Mouse (Mus musculus) gastrocnemius, postnatal 14 days (tissue): ENCODE data around the gene Ccdc103. TPM values are rescaled to one million over a fixed set of nuclear protein-coding genes. Genes with fewer than 3 reads are reported as not detected.

Source experiments
- DNase-seq: peaks from one replicate; pipeline ENCODE4 v3.0.0; 2021; ENCODE audit warnings: mixed read lengths
- intact Hi-C: fragments of 180-260 bp; cut with DNase I; formaldehyde crosslinking; loops from one replicate; pipeline ENCODE4 v1.15.1; 2025; ENCODE audit warnings: low total_unique reads
- total RNA-seq, 2 experiments: library from RNA; stranded (reverse); gene quantifications; 2 replicates each; pipeline ENCODE4 v1.2.3; 2021

Gene Ccdc103
- total RNA-seq, 2 experiments from 2014 or later: not detected

DNA sequence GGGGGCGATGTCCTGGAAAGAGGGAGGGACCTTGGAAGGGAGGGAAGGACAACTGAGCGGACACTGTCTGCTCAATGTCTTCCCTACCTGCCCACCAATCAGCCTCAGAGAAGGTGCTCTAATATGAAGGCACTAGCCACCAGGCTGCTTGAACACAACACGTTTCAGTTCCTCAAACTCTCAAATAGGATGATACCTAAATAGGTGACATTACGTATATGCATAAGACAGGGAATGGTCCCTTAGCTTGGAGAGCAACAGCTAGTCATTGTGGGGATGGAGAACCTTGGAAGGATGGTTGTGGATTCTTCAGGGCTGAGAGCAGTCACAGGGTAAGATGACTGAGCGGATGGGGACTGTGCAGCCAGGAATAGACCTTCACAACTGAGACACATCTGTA is 6.4 kb downstream of the Ccdc103 start:
- intact Hi-C loops: no loop called here
- DNase-seq: no peak

DNA sequence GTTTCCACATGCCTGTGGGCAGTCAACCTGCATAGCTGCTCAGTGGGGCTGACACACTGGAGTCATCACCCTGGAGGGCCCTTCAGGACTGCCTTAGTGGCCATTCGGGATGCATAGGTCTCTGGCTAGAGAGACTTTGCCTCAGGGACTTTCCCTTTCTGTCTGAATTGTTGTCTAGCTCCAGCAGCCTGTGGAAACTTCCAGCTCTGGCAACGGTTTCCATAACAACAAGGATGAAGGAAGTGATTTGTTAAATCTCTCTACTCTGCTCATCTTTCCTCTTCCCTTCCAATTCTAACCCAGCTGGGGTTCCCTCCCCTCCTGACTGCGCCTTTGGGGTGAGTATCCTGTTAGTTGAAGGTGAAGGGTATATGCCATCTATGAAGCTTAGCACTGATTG is 7.1 kb downstream of the Ccdc103 start:
- intact Hi-C loops: no loop called here
- no peak for DNase-seq

- no peak for DNase-seq
- intact Hi-C loops: no loop called here
Observed at GRCm38 (mm10) chr11:102890096-102890495, 9.1 kb downstream of the Ccdc103 start.

- intact Hi-C loops: no loop called here
Observed at GRCm38 (mm10) chr11:102893015-102893651, 12.1 kb downstream of the Ccdc103 start.

DNA sequence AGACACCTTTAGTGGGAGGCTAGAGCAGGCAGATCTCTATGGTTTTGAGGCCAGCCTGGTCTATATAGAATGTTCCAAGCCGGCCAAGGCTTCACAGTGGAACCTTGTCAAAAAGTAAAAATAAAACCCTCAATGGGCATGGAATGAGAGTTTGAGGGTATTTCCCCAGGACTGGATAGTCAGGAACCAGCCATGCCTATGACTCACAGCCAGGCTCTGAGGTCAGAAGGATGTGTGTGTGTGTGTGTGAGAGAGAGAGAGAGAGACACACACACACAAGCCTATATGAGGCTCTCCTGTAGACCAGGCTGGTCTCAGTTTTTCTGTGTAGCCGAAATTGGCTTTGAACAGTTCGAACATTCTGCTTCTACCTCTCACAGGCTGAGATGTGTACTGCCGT is 13.7 kb downstream of the Ccdc103 start:
- intact Hi-C loops: no loop called here
- no peak for DNase-seq

More at GRCm38 (mm10) chr11:102893015-102893651, 12.1 kb downstream of the Ccdc103 start:
- DNase-seq: peak; percentile 67

DNA sequence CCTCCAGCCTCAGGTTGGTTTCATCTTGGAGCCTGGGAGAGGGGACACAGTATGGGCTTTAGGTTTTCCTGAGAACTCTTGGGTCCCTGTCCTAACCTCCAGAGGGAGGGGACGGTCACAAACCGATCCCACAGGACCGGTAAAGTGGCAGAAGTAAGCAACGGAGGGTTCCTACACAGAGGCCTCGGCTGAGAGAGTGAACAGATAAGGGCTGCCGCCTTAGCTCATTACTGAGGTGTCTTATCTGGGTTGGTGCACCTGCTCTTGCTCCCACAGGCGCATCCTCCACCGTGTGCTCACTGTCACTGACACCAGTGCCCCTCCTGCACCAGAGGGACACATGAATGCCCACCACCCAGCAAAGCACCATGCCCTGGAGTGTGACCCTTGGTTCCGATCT is 14.8 kb downstream of the Ccdc103 start:
- intact Hi-C loops: no loop called here
- no peak for DNase-seq

DNA sequence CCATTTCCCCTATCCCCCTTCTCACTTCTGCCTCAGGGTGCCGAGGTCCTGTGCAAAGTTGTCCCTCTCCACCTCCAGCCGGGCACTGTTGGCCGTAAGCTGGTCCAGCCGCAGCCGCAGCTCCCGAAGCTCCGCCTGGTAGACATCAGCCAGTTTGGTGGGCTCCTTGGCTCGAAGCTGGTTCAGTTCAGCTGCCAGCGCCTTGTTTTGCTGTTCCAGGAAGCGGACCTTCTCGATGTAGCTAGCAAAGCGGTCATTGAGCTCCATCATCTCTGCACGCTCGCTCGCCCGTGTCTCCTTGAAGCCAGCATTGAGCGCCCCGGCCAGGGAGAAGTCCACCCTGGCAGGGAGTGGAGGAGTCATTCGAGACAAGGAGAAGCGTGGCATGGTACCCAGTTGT is 15.6 kb downstream of the Ccdc103 start:
- DNase-seq: no peak
- intact Hi-C loops: no loop called here

GRCm38 (mm10) chr11:102898408-102898807 is 17.4 kb downstream of the Ccdc103 start:
- no peak for DNase-seq
- intact Hi-C loops: no loop called here

- intact Hi-C loops: loop anchor here (5.0 to 10.0 kb wide), 2 partner anchors 92 to 154 kb away; no protein-coding TSS in a partner anchor
Observed at GRCm38 (mm10) chr11:102900763-102901162, 19.8 kb downstream of the Ccdc103 start, which contains the start of gene Gfap. Gene Gfap, minus strand, starts transcription at chr11:102900912.

GRCm38 (mm10) chr11:102901199-102901598 is 20.2 kb downstream of the Ccdc103 start:
- intact Hi-C loops: loop anchor here (5.0 to 10.0 kb wide), 2 partner anchors 91 to 154 kb away; no protein-coding TSS in a partner anchor
- no peak for DNase-seq

More at GRCm38 (mm10) chr11:102900763-102901162, 19.8 kb downstream of the Ccdc103 start, which contains the start of gene Gfap:
- DNase-seq: peak; percentile 78

DNA sequence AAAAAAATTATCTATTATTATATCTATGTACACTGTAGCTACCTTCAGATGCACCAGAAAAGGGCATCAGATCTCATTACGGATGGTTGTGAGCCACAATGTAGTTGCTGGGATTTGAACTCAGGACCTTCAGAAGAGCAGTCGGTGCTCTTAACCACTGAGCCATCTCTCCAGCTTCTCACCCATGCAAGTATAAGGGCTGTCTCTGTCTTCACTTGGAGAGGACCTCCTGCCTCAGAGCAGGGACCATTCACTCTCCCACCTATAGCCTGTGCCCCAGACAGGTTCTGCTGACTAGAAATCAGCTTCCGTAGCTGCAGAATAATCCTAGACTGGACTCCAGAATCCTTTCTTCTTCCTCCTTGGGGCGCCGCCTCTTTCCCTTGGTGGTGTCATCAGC is 21.1 kb downstream of the Ccdc103 start:
- intact Hi-C loops: loop anchor here (5.0 to 10.0 kb wide), 2 partner anchors 90 to 153 kb away; no protein-coding TSS in a partner anchor
- no peak for DNase-seq

GRCm38 (mm10) chr11:102903654-102904053 is 22.6 kb downstream of the Ccdc103 start:
- intact Hi-C loops: loop anchor here (5.0 to 10.0 kb wide), 2 partner anchors 89 to 151 kb away; no protein-coding TSS in a partner anchor
- no peak for DNase-seq

- intact Hi-C loops: no loop called here
- no peak for DNase-seq
Observed at GRCm38 (mm10) chr11:102911376-102911775, 30.4 kb downstream of the Ccdc103 start.

DNA sequence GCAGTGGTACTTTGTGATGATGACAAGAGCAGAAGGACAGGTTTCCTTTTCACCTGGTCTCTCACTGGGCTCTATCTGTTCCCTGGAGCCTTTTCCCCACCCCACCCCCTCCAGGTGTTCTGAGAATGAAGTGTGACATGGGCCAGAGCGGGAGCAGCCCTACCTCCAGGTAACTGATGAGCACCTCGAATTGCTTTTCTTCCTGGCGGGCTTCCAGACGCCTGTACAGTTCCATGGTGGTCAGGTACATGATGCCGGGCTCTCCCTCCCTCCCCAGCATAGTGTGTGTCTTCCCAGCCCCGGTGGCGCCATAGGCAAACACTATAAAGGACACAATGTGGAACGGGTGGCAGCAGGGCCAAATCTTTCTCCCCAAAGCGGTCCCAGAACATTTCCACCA is 34.4 kb downstream of the Ccdc103 start:
- no peak for DNase-seq
- intact Hi-C loops: no loop called here

DNA sequence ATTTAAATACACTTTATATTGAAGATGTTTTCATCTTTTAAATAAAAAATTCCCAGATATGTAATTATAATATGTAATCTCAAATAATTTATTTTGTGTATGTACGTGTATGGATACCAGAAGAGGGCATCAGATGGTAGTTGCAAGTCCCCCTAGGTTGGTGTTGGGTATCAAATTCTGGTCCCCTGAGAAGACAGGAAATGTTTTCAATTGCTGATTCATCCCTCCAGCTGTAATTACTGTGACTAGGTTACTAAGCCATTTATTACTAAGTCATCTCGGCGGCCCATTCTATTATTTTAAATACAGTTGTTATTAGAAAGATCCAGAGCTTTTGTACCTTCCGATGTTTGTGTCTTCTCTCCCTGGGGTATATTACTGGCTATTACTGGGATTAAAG is 37.1 kb downstream of the Ccdc103 start:
- intact Hi-C loops: no loop called here
- DNase-seq: no peak

DNA sequence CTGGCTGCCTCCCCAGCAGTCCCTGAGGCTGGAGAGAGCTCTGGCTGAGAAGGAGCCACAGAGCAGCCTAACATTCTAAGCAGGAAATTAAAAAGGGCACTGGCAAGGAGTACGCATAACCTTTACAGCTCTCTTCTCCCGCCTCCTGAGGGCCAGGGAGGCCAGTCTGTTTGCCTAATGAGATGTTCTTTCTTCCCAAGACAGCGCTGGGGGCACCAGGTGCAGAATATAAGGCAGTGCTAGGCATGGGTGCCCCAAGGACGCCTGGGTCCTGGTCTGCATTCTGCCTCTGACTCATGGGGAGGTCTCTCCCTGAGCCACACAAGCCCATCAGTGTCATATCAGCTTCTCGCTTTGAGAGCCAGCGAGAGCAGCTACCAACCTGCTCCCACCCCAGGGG is 40.5 kb downstream of the Ccdc103 start:
- intact Hi-C loops: no loop called here
- DNase-seq: no peak

DNA sequence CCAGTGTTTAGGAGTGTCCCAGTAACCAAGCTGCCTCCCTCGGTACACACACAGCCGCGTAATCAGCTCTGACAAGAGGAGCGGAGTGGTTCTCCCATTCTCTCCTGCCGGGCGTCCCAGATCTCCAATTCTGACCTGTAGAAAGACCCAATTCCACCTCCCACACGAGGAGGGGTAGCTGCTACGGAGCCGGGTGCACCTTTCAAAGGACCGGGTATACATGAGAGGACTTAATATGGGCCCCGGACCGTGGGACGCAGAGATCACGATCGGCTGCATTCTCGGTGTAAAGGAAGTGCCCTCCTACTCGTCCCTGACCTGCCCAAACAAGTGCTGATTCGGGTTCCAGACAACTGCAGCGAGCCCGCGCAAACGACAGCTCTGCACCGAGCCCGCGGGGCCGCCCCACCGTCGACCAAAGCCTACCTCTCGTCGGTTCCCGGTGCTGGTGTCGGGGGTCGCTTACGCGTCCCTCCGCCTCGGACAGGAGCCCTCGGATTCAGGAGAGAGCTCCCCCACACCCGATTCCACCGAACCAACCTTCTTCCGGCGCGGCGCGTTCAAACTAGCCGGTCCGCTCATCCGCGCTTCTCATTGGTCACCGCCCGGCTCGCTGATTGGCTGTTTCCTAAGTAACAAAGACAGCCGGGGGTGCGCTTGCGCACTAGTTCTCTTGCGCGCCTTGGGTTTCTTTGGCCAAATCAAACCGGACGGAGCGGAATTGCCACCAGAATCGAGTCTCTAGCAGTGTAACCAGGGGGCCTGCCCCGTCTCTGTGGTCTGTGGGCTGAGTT is 43.8 kb downstream of the Ccdc103 start, which contains the start of gene Kif18b:
Kif18b (minus strand) TSS at position 568 of the 794 bp plus-strand sequence.
- peak; percentile 94 for DNase-seq
- intact Hi-C loops: no loop called here

- intact Hi-C loops: no loop called here
- DNase-seq: no peak
Observed at GRCm38 (mm10) chr11:102925351-102925717, 44.3 kb downstream of the Ccdc103 start.

DNA sequence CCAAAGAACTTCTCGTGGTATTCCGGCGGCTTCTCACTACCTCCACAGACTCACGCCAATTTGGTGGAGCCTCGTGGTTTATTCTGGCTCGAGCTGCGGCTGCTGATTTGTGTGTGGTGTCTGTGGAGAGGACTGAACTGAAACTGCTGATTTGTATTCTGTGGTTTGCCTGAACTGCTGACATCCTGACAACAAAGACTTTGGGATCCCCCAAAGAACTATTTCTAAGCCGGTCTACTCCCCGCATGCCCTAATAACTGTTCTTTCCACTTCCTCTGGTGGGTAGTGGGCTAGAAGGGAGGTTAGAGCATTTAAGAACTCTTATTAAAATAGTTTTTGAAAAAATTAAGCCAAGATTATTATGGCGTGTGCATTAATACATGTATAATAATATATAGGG is 49.7 kb downstream of the Ccdc103 start:
- no peak for DNase-seq
- intact Hi-C loops: no loop called here
